ENCODE assay signal across 11 mouse cellular contexts in genomic region chr14:12346011-12346864, GRCm38 (mm10). TPM values are rescaled to one million over a fixed set of nuclear protein-coding genes. Genes with fewer than 3 reads are reported as not detected.
A peak's percentile ranks its signal among the peaks of the same experiment; 100 is the strongest.
DNase-seq lines count a peak whose midpoint lies in the region; ATAC-seq and TF ChIP-seq lines count a peak whose summit lies in the region.
"Had no signal": no experiment of that assay in that cellular context is flagged by ENCODE, and none has a peak within 500 bp of the region (broad histone marks: within the 10 kb centered on the region; RNA-seq: fewer than 3 reads in every experiment).

No protein-coding gene starts in this region.

- peaks cover 96% of the 10 kb centered on the region for H3K27me3 ChIP-seq in heart, embryonic 12.5 days (replicated peaks)
- peaks cover 96% of the 10 kb centered on the region for H3K27me3 ChIP-seq in forebrain, embryonic 13.5 days
- H3K27me3 ChIP-seq in liver, postnatal 0 days (ENCODE audit: insufficient read depth, low read length): peaks cover 100% of the 10 kb centered on the region

- intact Hi-C loops in heart, postnatal 25 days (cut with DNase I): no loop called here

- H3K27ac ChIP-seq in heart, embryonic 12.5 days (ENCODE audit: poor library complexity, severe bottlenecking): no peak overlapping the region
- H3K27ac ChIP-seq in forebrain, embryonic 13.5 days: peak overlapping the region; percentile 97
- H3K27ac ChIP-seq in liver, postnatal 0 days (ENCODE audit: low read depth): no peak overlapping the region
- H3K27ac ChIP-seq: liver, embryonic 15.5 days had no signal

- H3K9ac ChIP-seq in heart, embryonic 12.5 days: no peak overlapping the region
- peak overlapping the region; percentile 92 for H3K9ac ChIP-seq in forebrain, embryonic 13.5 days
- H3K9ac ChIP-seq in liver, postnatal 0 days (replicated peaks): no peak overlapping the region
- H3K9ac ChIP-seq: liver, embryonic 15.5 days had no signal

- DNase-seq in heart, postnatal 25 days (ENCODE audit: low spot score): no peak
- peak; percentile 34 for DNase-seq in Muller cell, postnatal 12 days (ENCODE audit: inconsistent ontology term)
- DNase-seq in liver, postnatal 0 days: no peak
- DNase-seq in ovary, adult 18-20 months (ENCODE audit: low spot score): no peak
- no peak for DNase-seq in right cerebral cortex, postnatal 14 days

- TF ChIP-seq EP300 in liver, postnatal 0 days (IDR thresholded peaks at IDR 0.05; ENCODE audit: low read depth): no peak

- under 1% methylated on average over 50 of the region's 50 CpGs for WGBS in heart, embryonic 12.5 days
- whole genome bisulfite sequencing in forebrain, embryonic 13.5 days: under 1% methylated on average over 50 of the region's 50 CpGs
- 1% methylated on average over 50 of the region's 50 CpGs for whole genome bisulfite sequencing in liver, postnatal 0 days (ENCODE audit: insufficient replicate concordance)

- no peak for ATAC-seq in heart, embryonic 12.5 days (ENCODE audit: insufficient number of reproducible peaks, low FRiP score)
- peak; percentile 61 for ATAC-seq in forebrain, embryonic 13.5 days
- no peak for ATAC-seq in liver, postnatal 0 days
- no peak; the same call in 1 of the 2 replicates for ATAC-seq in frontal cortex, adult (ENCODE audit: low TSS enrichment)

- no peak for TF ChIP-seq CTCF in liver, postnatal 0 days (IDR thresholded peaks at IDR 0.05; ENCODE audit: low read depth)

- peaks cover 19% of the 10 kb centered on the region for H3K4me1 ChIP-seq in heart, embryonic 12.5 days (replicated peaks)
- H3K4me1 ChIP-seq in forebrain, embryonic 13.5 days: peaks cover 76% of the 10 kb centered on the region
- H3K4me1 ChIP-seq in liver, postnatal 0 days (ENCODE audit: insufficient read depth): no peaks in the 10 kb centered on the region
- H3K4me1 ChIP-seq: liver, embryonic 15.5 days had no signal

- H3K36me3 ChIP-seq in heart, embryonic 12.5 days: no peaks in the 10 kb centered on the region
- peaks cover 6% of the 10 kb centered on the region; the same call in 1 of the 2 replicates for H3K36me3 ChIP-seq in forebrain, embryonic 13.5 days (ENCODE audit: poor library complexity, severe bottlenecking)
- no peaks in the 10 kb centered on the region for H3K36me3 ChIP-seq in liver, postnatal 0 days (replicated peaks; ENCODE audit: insufficient read depth, low read length)
- H3K36me3 ChIP-seq: liver, embryonic 15.5 days had no signal

- H3K4me3 ChIP-seq in heart, embryonic 12.5 days: peak overlapping the region; percentile 38
- peak overlapping the region; percentile 61 for H3K4me3 ChIP-seq in forebrain, embryonic 13.5 days
- H3K4me3 ChIP-seq in liver, postnatal 0 days (ENCODE audit: low read depth, low read length): 0 out of 2 replicates have a peak overlapping the region, but pooled peaks have one; percentile 2
- H3K4me3 ChIP-seq: liver, embryonic 15.5 days had no signal

- H3K4me2 ChIP-seq in heart, embryonic 12.5 days: peak overlapping the region; percentile 55
- peak overlapping the region; percentile 60 for H3K4me2 ChIP-seq in forebrain, embryonic 13.5 days
- H3K4me2 ChIP-seq in liver, postnatal 0 days (ENCODE audit: low read depth, low read length): peak overlapping the region; percentile 32
- H3K4me2 ChIP-seq: liver, embryonic 15.5 days had no signal

- no peaks in the 10 kb centered on the region for H3K9me3 ChIP-seq in heart, embryonic 12.5 days (replicated peaks)
- no peaks in the 10 kb centered on the region for H3K9me3 ChIP-seq in forebrain, embryonic 13.5 days (replicated peaks)
- no peaks in the 10 kb centered on the region for H3K9me3 ChIP-seq in liver, postnatal 0 days (ENCODE audit: low read length)
- H3K9me3 ChIP-seq: liver, embryonic 15.5 days had no signal

RNA-seq across cellular contexts. Expression of gene Fezf2, which starts 1.8 kb away (rescaled TPM):
- 0.18 TPM in 1 of 2 replicates, not detected in the other for polyA plus RNA-seq in heart, embryonic 12.5 days (2016; fragmentation: Nextera tagmentation; extraction: Ambion mirVana)
- not detected for total RNA-seq in heart, postnatal 25 days (2021)
- polyA plus RNA-seq in forebrain, embryonic 13.5 days (2015; fragmentation: Nextera tagmentation; extraction: Ambion mirVana): 56.3 and 65.2 TPM in 2 replicates
- not detected in 2 replicates for polyA plus RNA-seq in liver, postnatal 0 days (2015; fragmentation: Nextera tagmentation; extraction: Ambion mirVana)
- total RNA-seq: common myeloid progenitor, adult 5-6 weeks had no signal
- polyA plus RNA-seq: testis, adult 2 months had no signal

Comparison
In these comparisons a context has a peak if more than half of its experiments do, and no peak if none do; other contexts are left out.
1. H3K4me3 ChIP-seq: peak in every context shown above with its lines; median percentile 61 in forebrain, embryonic 13.5 days; 38 in heart, embryonic 12.5 days; 2 in liver, postnatal 0 days.
2. RNA of gene Fezf2, which starts 1.8 kb away (polyA plus RNA-seq): 56.3 to 65.2 TPM in forebrain, embryonic 13.5 days; 0.18 TPM in heart, embryonic 12.5 days and not detected in liver, postnatal 0 days; every median in the first group is over 10 times any median in the second.
3. Peak in every context shown above with its lines, with median percentiles within 50 percentile points of each other: H3K4me2 ChIP-seq.